Mouse (Mus musculus) heart, postnatal 25 days (tissue): ENCODE measurements around the gene Bri3bp. TPM values are rescaled to one million over a fixed set of nuclear protein-coding genes. Genes with fewer than 3 reads are reported as not detected.
"Not testable (repeated sequence)": the region's sequence is repeated elsewhere in the genome, so short reads cannot be mapped to it uniquely, and the experiment has no call there.

Experiments
- DNase-seq: peaks from one replicate; pipeline ENCODE4 v3.0.0; 2022; ENCODE audit warnings: low spot score
- intact Hi-C: fragments of 180-260 bp; cut with DNase I; formaldehyde crosslinking; loops from one replicate; pipeline ENCODE4 v1.15.1; 2025
- total RNA-seq, 2 experiments: library from RNA; stranded (reverse); gene quantifications; 2 replicates each; pipeline ENCODE4 v1.2.3; 2021

The Bri3bp gene
- total RNA-seq, 2 experiments from 2014 or later, result 49.0 to 57.6 TPM

GRCm38 (mm10) chr5:125407910-125408575, 33.3 kb upstream of the Bri3bp start:
- intact Hi-C loops, result no loop called here

GRCm38 (mm10) chr5:125408842-125409241, 32.5 kb upstream of the Bri3bp start:
- intact Hi-C loops, result no loop called here
- DNase-seq, result peak; percentile 51

More at GRCm38 (mm10) chr5:125407910-125408575, 33.3 kb upstream of the Bri3bp start:
- DNase-seq, result no peak

- no peak for DNase-seq
- intact Hi-C loops, result loop anchor here (5.0 kb wide), 2 partner anchors 53 to 78 kb away; no protein-coding TSS in a partner anchor
Observed at GRCm38 (mm10) chr5:125409348-125410090, 31.8 kb upstream of the Bri3bp start.

GRCm38 (mm10) chr5:125411972-125412530, 29.3 kb upstream of the Bri3bp start:
- no peak for DNase-seq
- intact Hi-C loops, result loop anchor here (5.0 kb wide), 2 partner anchors 50 to 75 kb away; no protein-coding TSS in a partner anchor

GRCm38 (mm10) chr5:125412536-125412935, 28.8 kb upstream of the Bri3bp start:
- not testable (repeated sequence) for DNase-seq
- intact Hi-C loops, result loop anchor here (5.0 kb wide), 2 partner anchors 50 to 75 kb away; no protein-coding TSS in a partner anchor

GRCm38 (mm10) chr5:125413763-125414162, 27.6 kb upstream of the Bri3bp start:
- DNase-seq, result no peak
- intact Hi-C loops, result loop anchor here (5.0 kb wide), 2 partner anchors 49 to 74 kb away; no protein-coding TSS in a partner anchor

GRCm38 (mm10) chr5:125416183-125416582, 25.2 kb upstream of the Bri3bp start:
- intact Hi-C loops, result no loop called here
- DNase-seq, result no peak

GRCm38 (mm10) chr5:125418636-125419035, 22.7 kb upstream of the Bri3bp start:
- intact Hi-C loops, result no loop called here
- no peak for DNase-seq

GRCm38 (mm10) chr5:125419124-125419523, 22.2 kb upstream of the Bri3bp start:
- intact Hi-C loops, result no loop called here

GRCm38 (mm10) chr5:125425698-125426276, 15.6 kb upstream of the Bri3bp start:
- no peak for DNase-seq
- intact Hi-C loops, result no loop called here

More at GRCm38 (mm10) chr5:125419124-125419523, 22.2 kb upstream of the Bri3bp start:
- DNase-seq, result no peak

- intact Hi-C loops, result no loop called here
- no peak for DNase-seq
Observed at GRCm38 (mm10) chr5:125426343-125426742, 15.0 kb upstream of the Bri3bp start.

- intact Hi-C loops, result not testable (repeated sequence)
Observed at GRCm38 (mm10) chr5:125432324-125432723, 9.0 kb upstream of the Bri3bp start.

GRCm38 (mm10) chr5:125433793-125434337, 7.5 kb upstream of the Bri3bp start, which contains the start of gene Dhx37:
Gene Dhx37 (minus strand): TSS chr5:125434121.
- intact Hi-C loops, result no loop called here
- DNase-seq, result peak; percentile 83

More at GRCm38 (mm10) chr5:125432324-125432723, 9.0 kb upstream of the Bri3bp start:
- DNase-seq, result not testable (repeated sequence)

- intact Hi-C loops, DNase-seq: not testable (repeated sequence)
Observed at GRCm38 (mm10) chr5:125434347-125434746, 7.0 kb upstream of the Bri3bp start.

GRCm38 (mm10) chr5:125440583-125441233, 660 bp upstream of the Bri3bp start:
- intact Hi-C loops, result no loop called here

GRCm38 (mm10) chr5:125442136-125442995, 998 bp downstream of the Bri3bp start:
- intact Hi-C loops, result no loop called here
- no peak for DNase-seq

More at GRCm38 (mm10) chr5:125440583-125441233, 660 bp upstream of the Bri3bp start:
- no peak for DNase-seq

GRCm38 (mm10) chr5:125443335-125443734, 2.0 kb downstream of the Bri3bp start:
- intact Hi-C loops, result no loop called here

GRCm38 (mm10) chr5:125443915-125444314, 2.5 kb downstream of the Bri3bp start:
- intact Hi-C loops, result no loop called here
- DNase-seq, result no peak

More at GRCm38 (mm10) chr5:125443335-125443734, 2.0 kb downstream of the Bri3bp start:
- no peak for DNase-seq
